Mouse (Mus musculus): ENCODE results near the gene Hecw2.

- TF ChIP-seq CTCF (IDR thresholded peaks at IDR 0.05; ENCODE audit: low read depth, low read length), result no peak
- TF ChIP-seq TAL1 (conservative IDR thresholded peaks at IDR 0.05; ENCODE audit: low read depth, low read length), result no peak
- no peak for TF ChIP-seq GATA1 (IDR thresholded peaks at IDR 0.05; ENCODE audit: borderline replicate concordance, low read length)
- TF ChIP-seq POLR2AphosphoS5 (IDR thresholded peaks at IDR 0.05; ENCODE audit: insufficient replicate concordance, low read depth, low read length), result no peak
- TF ChIP-seq GATA2 (IDR thresholded peaks at IDR 0.05; ENCODE audit: borderline replicate concordance, low read depth, low read length), result no peak
These were observed 35.4 kb downstream of the Hecw2 start for GRCm38 (mm10) chr1:54159531-54159930.

Measured in G1E (cell line).